Comparison of ENCODE assay signal across 17 mouse cellular contexts in genomic region chr9:116388863-116389262, GRCm38 (mm10).
DNase-seq lines count a peak whose midpoint lies in the region; ATAC-seq lines count a peak whose summit lies in the region.
"Had no signal": no experiment of that assay in that cellular context is flagged by ENCODE, and none has a peak within 500 bp of the region (broad histone marks: within the 10 kb centered on the region; RNA-seq: fewer than 3 reads in every experiment).

No protein-coding gene starts in this region.

- no peak for ATAC-seq in lung, embryonic 15.5 days (ENCODE audit: borderline replicate concordance, extremely low read depth, low FRiP score, low TSS enrichment)
- peak; percentile 81; the same call in 1 of the 2 replicates for ATAC-seq in stomach, embryonic 14.5 days (ENCODE audit: insufficient number of reproducible peaks, insufficient read depth, low FRiP score, low read depth)
- ATAC-seq: forebrain, embryonic 16.5 days; hindbrain, embryonic 16.5 days had no signal

- no peak for DNase-seq in lung, postnatal 10 days
- peak; percentile 30 for DNase-seq in embryo, embryonic 11 days
- no peak for DNase-seq in limb, embryonic 10.5 days (ENCODE audit: low spot score)
- no peak for DNase-seq in adrenal gland, postnatal 14 days
- DNase-seq in adrenal gland, adult 18-20 months (ENCODE audit: low spot score in 2 of 2) = no peak
- no peak for DNase-seq in Muller cell, postnatal 12 days (ENCODE audit: inconsistent ontology term)
- DNase-seq: adrenal gland, adult 8-10 months; cerebellum, adult 9-10 months; gastrocnemius, adult 2 months; heart, adult 18-20 months; kidney, adult 9 months; liver, embryonic 13.5 days had no signal

- peak overlapping the region; percentile 46; the same call in 1 of the 2 replicates for H3K27ac ChIP-seq in lung, embryonic 15.5 days
- peak overlapping the region; percentile 44; the same call in 1 of the 2 replicates for H3K27ac ChIP-seq in limb, embryonic 10.5 days
- H3K27ac ChIP-seq in stomach, embryonic 14.5 days (ENCODE audit: low read length) = no peak overlapping the region
- H3K27ac ChIP-seq: gastrocnemius, adult 2 months; liver, embryonic 13.5 days had no signal

- H3K9ac ChIP-seq in lung, embryonic 15.5 days = no peak overlapping the region
- no peak overlapping the region for H3K9ac ChIP-seq in stomach, embryonic 14.5 days (replicated peaks; ENCODE audit: low read depth, low read length)
- H3K9ac ChIP-seq: liver, embryonic 13.5 days had no signal

- no peaks in the 10 kb centered on the region for H3K9me3 ChIP-seq in lung, embryonic 15.5 days
- H3K9me3 ChIP-seq in limb, embryonic 10.5 days (replicated peaks) = no peaks in the 10 kb centered on the region
- H3K9me3 ChIP-seq in stomach, embryonic 14.5 days (ENCODE audit: control insufficient read depth, low read depth, low read length) = no peaks in the 10 kb centered on the region
- H3K9me3 ChIP-seq: liver, embryonic 13.5 days had no signal

- no peak overlapping the region for H3K4me3 ChIP-seq in lung, embryonic 15.5 days
- no peak overlapping the region for H3K4me3 ChIP-seq in limb, embryonic 10.5 days
- no peak overlapping the region for H3K4me3 ChIP-seq in stomach, embryonic 14.5 days (ENCODE audit: low read depth, low read length)
- H3K4me3 ChIP-seq: gastrocnemius, adult 2 months; liver, embryonic 13.5 days had no signal

- H3K36me3 ChIP-seq in lung, embryonic 15.5 days = no peaks in the 10 kb centered on the region
- H3K36me3 ChIP-seq in limb, embryonic 10.5 days = no peaks in the 10 kb centered on the region
- no peaks in the 10 kb centered on the region for H3K36me3 ChIP-seq in stomach, embryonic 14.5 days (ENCODE audit: control insufficient read depth, insufficient read depth, low read length)
- H3K36me3 ChIP-seq: G1E; liver, embryonic 13.5 days had no signal

- H3K27me3 ChIP-seq in lung, embryonic 15.5 days = no peaks in the 10 kb centered on the region
- no peaks in the 10 kb centered on the region for H3K27me3 ChIP-seq in limb, embryonic 10.5 days (ENCODE audit: low read depth, poor library complexity, severe bottlenecking)
- no peaks in the 10 kb centered on the region for H3K27me3 ChIP-seq in stomach, embryonic 14.5 days (ENCODE audit: control insufficient read depth, insufficient read depth, low read length)
- H3K27me3 ChIP-seq: liver, embryonic 13.5 days had no signal

- peaks cover 11% of the 10 kb centered on the region for H3K4me1 ChIP-seq in lung, embryonic 15.5 days
- H3K4me1 ChIP-seq in limb, embryonic 10.5 days = peaks cover 19% of the 10 kb centered on the region
- H3K4me1 ChIP-seq in stomach, embryonic 14.5 days (ENCODE audit: control insufficient read depth, insufficient read depth, low read length) = peaks cover 11% of the 10 kb centered on the region

- 38% methylated on average over 8 of the region's 8 CpGs for WGBS in lung, embryonic 15.5 days
- 74% methylated on average over 8 of the region's 8 CpGs for WGBS in limb, embryonic 10.5 days
- WGBS in stomach, embryonic 14.5 days = 52% methylated on average over 8 of the region's 8 CpGs

- H3K4me2 ChIP-seq in lung, embryonic 15.5 days = no peak overlapping the region
- no peak overlapping the region for H3K4me2 ChIP-seq in stomach, embryonic 14.5 days (replicated peaks; ENCODE audit: low read depth, low read length)
- H3K4me2 ChIP-seq: liver, embryonic 13.5 days had no signal
